Mouse (Mus musculus) limb, embryonic 10.5 days (tissue): ENCODE measurements at regions not wholly inside any gene's neighbourhood (a gene's known extent, or its start where the extent isn't known, plus 50 kb on each side); places are given as distances from the start of the nearest gene placed in this dataset.
A peak's percentile ranks its signal among the peaks of the same experiment; 100 is the strongest.

Experiments used
- DNase-seq: peaks from one replicate; pipeline ENCODE4 v3.0.0-alpha.2; 2017; ENCODE audit warnings: low spot score
- H3K27ac ChIP-seq: fragments of 300-500 bp; sonication (generic); 2 replicates; pipeline ENCODE4 v1.5.1; 2016; ENCODE audit warnings: mild to moderate bottlenecking
- H3K27me3 ChIP-seq: fragments of 300-500 bp; sonication (generic); 2 replicates; pipeline ENCODE4 v1.6.1; 2016; ENCODE audit warnings: low read depth, mild to moderate bottlenecking; ENCODE audit not compliant: poor library complexity, severe bottlenecking
- H3K36me3 ChIP-seq: fragments of 300-500 bp; sonication (generic); 2 replicates; pipeline ENCODE4 v1.6.1; 2016; ENCODE audit warnings: mild to moderate bottlenecking, moderate library complexity
- H3K4me1 ChIP-seq: fragments of 300-500 bp; sonication (generic); 2 replicates; pipeline ENCODE4 v1.6.1; 2016
- H3K4me3 ChIP-seq: fragments of 300-500 bp; sonication (generic); 2 replicates; pipeline ENCODE4 v1.5.1; 2016; ENCODE audit warnings: mild to moderate bottlenecking, moderate library complexity
- H3K9me3 ChIP-seq: fragments of 300-500 bp; sonication (generic); replicated peaks from 2 replicates; pipeline ENCODE4 v1.6.1; 2016; ENCODE audit warnings: mild to moderate bottlenecking
- WGBS: fragments of 180-500 bp; shearing (Covaris S2); methylation state at CpG from one replicate; pipeline ENCODE4 v1.1.7; 2016; 5-methylcytosine and 5-hydroxymethylcytosine counted together

DNA sequence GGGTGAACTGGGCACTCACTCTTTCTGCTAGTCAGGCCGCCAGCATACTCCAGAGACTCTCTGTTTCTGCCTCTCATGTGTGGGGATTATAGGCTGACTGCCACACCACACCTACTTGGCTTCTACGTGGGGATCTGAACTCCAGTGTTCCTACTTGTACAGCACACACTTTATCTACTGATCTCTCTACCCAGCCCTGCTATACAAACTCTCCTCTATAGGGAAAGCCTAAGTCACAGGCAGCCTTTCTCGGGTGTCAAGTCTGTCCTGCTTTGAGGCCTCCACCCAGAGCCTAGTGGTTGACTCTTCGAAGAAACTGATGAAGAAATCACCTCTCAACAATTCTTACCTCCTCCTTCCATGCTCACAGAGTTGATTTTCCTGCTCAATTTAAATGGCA lies 597.5 kb downstream of the Insc start:
- Histone ChIP-seq H3K36me3 (no peaks in the 10 kb centered on the region), H3K4me1 (no peaks in the 10 kb centered on the region), H3K4me3 (no peak overlapping the region), H3K27ac (no peak overlapping the region), H3K27me3 (no peaks in the 10 kb centered on the region), H3K9me3 (no peaks in the 10 kb centered on the region)
- WGBS, result 77% methylated on average over 4 of the region's 4 CpGs
- DNase-seq, result no peak

DNA sequence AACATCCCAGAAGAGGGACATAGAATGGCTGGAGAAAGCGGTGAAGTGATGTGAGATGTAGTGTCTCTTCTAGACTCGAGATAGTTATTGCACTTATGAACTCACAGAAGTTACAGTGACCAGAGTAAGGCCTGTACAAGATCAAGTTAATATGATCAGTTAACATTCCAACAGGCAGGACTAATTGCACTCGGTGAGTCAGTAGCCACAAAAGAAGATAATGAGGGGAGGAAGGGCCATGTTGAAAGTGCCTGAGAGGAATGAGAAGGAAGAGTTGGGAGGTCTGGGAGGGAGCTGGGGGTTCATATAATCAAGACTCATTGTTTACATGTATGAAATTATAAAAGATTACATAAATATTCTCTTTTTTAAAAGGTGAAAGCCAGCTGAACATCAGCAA lies 602.3 kb downstream of the Insc start:
- Histone ChIP-seq H3K4me1 (no peaks in the 10 kb centered on the region), H3K4me3 (no peak overlapping the region), H3K27me3 (no peaks in the 10 kb centered on the region), H3K36me3 (no peaks in the 10 kb centered on the region), H3K27ac (no peak overlapping the region), H3K9me3 (no peaks in the 10 kb centered on the region)
- no peak for DNase-seq
- WGBS, result 84% methylated on average over 3 of the region's 3 CpGs

DNA sequence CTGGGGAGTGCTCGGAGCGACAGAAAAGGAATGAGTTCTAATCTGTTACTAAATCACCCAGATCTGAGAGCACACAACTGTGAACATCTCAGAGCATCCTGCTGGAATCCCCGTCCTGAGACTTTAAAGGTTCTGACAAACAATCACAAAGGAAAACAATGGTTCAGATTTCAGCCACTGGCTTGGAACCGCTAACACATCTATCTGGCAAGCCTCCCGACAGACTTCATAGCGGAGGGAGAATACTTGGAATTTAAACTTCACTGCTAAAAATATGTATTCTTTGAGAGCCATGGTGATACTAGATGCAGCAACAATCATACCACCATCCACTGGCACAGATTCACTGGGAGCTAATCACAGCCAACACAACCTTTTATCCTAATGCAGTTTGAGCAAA lies 615.2 kb downstream of the Insc start:
- Histone ChIP-seq H3K4me1 (0 out of 2 replicates have a peak, but pooled peaks cover 3% of the 10 kb centered on the region), H3K36me3 (no peaks in the 10 kb centered on the region), H3K9me3 (no peaks in the 10 kb centered on the region), H3K4me3 (no peak overlapping the region), H3K27me3 (no peaks in the 10 kb centered on the region), H3K27ac (no peak overlapping the region)
- no peak for DNase-seq
- WGBS, result 84% methylated on average over 6 of the region's 6 CpGs

DNA sequence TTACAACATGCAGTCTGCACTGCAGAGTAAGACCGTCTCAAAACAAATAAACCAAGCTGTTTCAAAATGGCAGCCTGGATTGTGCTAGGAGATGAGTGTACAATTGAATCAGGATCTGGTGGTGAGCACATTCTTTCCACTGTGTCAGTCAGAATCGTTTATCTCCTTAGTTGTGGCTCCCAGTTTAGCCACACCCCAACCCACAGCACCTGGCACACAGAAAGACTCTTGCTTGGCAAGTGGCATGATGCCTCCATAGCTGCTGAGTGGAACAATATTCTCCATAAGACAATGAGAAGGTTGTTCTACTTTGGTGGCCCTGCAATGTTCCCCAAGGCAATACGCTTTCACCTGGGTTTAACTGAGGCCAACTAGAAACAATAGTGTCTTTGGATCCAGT lies 616.6 kb downstream of the Insc start:
- H3K9me3 ChIP-seq, result no peaks in the 10 kb centered on the region
- H3K27me3 ChIP-seq, result 0 out of 2 replicates have a peak, but pooled peaks cover under 1% of the 10 kb centered on the region
- no peak overlapping the region for H3K4me3 ChIP-seq
- no peaks in the 10 kb centered on the region for H3K4me1 ChIP-seq
- no peaks in the 10 kb centered on the region for H3K36me3 ChIP-seq
- H3K27ac ChIP-seq, result no peak overlapping the region
- 89% methylated on average over 3 of the region's 3 CpGs for WGBS
- no peak for DNase-seq

DNA sequence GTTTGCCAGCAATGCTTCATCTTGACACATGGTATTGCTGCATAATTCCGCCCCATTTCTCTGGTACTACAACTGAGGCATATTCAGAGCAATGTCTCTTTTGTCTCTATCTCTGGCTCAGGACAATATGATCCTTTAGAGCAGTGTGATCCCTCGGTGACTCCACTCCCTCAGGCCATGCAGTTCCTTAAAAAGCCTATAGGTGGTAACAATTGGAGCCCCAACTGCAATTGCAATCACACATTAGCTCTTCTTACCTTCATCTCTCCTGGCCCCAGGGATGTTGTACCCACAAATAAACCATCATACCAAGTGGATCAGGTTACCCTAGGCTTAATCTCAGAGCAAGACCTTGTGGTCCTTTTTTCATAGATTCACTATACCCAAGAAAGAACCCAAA lies 618.6 kb downstream of the Insc start:
- Histone ChIP-seq H3K4me3 (no peak overlapping the region), H3K27me3 (peaks cover 7% of the 10 kb centered on the region; the same call in 1 of the 2 replicates), H3K4me1 (peaks cover 10% of the 10 kb centered on the region; the same call in 1 of the 2 replicates), H3K27ac (no peak overlapping the region), H3K36me3 (no peaks in the 10 kb centered on the region), H3K9me3 (no peaks in the 10 kb centered on the region)
- WGBS, result 86% methylated on average over 2 of the region's 2 CpGs
- no peak for DNase-seq

DNA sequence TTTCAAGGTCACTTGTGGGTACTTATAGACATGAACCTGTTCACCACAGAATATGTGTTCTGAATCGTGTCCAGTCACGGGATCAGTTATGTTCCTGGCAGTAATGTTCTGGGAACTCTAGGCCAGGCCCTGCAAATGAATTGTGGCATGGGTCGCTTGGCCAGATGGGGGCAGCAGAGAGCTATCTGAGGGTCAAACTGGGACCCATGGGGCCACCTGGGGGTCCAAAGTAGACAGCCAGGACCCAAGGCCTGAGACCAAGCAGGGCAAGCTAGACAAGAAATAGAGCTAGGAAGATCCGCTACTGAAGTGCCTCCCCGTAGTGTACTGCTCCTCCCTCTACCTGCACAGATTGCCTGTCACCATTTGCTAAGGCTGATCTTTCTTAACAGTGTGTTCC lies 623.4 kb downstream of the Insc start:
- Histone ChIP-seq H3K4me3 (no peak overlapping the region), H3K27me3 (peaks cover 36% of the 10 kb centered on the region), H3K27ac (no peak overlapping the region), H3K4me1 (peaks cover 22% of the 10 kb centered on the region), H3K9me3 (no peaks in the 10 kb centered on the region), H3K36me3 (no peaks in the 10 kb centered on the region)
- DNase-seq, result peak; percentile 91
- WGBS, result 39% methylated on average over 5 of the region's 5 CpGs

DNA sequence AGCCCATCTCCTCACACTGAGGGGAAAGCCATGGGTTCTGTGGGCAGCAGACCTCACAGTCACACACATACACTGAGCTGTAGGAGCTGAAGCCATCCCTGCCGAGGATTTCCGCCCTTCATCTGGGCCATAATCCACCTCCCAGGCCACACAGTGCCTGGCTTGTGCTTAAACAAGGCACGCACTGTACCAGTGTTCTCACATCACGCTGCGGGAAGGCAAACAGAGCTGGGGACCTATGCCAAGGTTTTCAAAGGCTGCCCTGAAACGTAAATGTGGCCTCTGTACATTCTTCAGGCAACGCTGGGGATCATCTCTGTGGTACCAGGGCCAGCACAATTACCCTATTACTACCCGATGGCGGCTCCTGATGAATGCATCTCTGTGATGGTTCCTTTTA lies 627.6 kb downstream of the Insc start:
- Histone ChIP-seq H3K4me1 (peaks cover 26% of the 10 kb centered on the region), H3K9me3 (no peaks in the 10 kb centered on the region), H3K27me3 (peaks cover 47% of the 10 kb centered on the region; the same call in 1 of the 2 replicates), H3K27ac (peak overlapping the region; percentile 16; the same call in 1 of the 2 replicates), H3K36me3 (no peaks in the 10 kb centered on the region), H3K4me3 (no peak overlapping the region)
- WGBS, result 73% methylated on average over 9 of the region's 9 CpGs
- DNase-seq, result no peak

DNA sequence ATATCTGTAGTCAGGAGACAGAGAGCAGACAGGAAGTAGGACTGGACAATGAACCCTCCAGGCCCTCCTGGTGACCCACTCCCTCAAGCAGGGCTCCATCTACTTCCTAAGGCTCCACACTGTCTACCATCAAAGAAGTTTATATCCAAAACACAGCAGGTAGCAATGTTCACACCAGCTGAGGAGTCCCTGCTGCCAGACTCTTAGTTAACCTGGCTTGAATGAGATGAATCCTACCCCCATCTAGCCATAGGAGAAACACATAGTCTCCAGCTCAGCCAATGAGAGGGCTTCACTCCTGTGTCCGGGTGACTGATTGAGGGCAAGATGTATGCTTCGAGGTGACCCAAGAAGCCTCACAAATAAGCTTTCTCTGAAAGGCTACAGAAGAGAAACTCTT lies 629.4 kb downstream of the Insc start:
- H3K27ac ChIP-seq, result no peak overlapping the region
- 52% methylated on average over 2 of the region's 2 CpGs for WGBS
- H3K27me3 ChIP-seq, result peaks cover 40% of the 10 kb centered on the region; the same call in 1 of the 2 replicates

DNA sequence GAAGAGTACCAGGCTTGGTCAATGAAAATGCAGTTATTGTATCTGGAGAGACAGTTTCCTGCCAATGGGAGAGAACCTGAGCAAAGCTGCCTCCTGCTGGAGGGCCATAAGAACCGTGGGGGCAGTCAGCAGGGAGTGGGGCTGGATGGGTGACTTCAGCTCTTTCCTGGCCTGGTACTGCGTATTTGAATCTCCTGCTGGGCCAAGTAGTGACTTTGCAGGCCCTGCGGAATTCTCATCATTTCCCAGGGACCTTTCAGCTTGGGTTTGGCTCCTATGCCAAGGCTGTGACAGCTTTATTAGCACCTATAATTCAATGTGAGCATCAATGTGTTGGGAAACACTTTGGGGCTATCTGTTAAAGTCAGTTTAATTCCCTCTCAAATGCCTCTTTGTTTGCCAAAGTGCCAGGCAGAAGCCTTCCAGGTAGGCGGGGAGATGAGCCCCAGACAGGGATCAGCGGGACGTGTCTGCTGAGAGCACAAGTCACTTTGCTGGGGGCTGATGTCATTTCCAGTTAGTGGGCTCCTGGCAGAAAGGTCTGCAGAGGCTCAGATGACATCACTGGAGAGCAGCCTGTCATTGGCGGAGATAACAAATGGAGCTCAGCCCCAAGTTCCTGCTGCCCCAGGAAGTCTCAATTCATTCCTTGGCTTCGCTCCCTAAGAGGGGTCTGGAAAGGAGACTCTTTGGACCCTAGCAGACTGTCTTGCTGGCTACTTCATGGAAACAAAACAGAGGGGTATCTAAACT lies 630.5 kb downstream of the Insc start:
- peaks cover 45% of the 10 kb centered on the region; the same call in 1 of the 2 replicates for H3K27me3 ChIP-seq
- H3K36me3 ChIP-seq, result no peaks in the 10 kb centered on the region
- H3K9me3 ChIP-seq, result no peaks in the 10 kb centered on the region
- WGBS, result 25% methylated on average over 8 of the region's 8 CpGs
- H3K27ac ChIP-seq, result no peak overlapping the region
- peaks cover 18% of the 10 kb centered on the region for H3K4me1 ChIP-seq
- no peak overlapping the region for H3K4me3 ChIP-seq
- no peak for DNase-seq

More for the DNA sequence above, 629.4 kb downstream of the Insc start:
- H3K9me3 ChIP-seq, result no peaks in the 10 kb centered on the region
- H3K36me3 ChIP-seq, result no peaks in the 10 kb centered on the region
- H3K4me1 ChIP-seq, result peaks cover 17% of the 10 kb centered on the region
- DNase-seq, result no peak
- no peak overlapping the region for H3K4me3 ChIP-seq

DNA sequence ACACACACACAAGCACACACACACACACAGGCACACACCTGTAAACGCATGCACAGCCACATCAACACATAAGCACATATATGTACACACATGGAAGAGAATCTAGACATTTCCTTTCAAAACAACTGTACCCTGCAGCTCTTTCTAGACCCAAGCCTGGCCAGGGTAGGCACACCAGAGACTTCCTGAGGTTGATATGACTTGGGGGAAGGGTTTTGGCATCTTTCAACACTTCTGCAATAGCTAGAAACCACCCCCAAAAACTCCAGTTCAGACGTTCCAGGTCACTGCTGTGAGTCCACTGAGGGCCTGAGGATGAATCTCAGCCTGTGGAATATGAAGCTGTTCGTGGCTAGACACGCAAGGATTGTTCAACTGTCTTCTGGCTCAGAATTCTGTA lies 632.6 kb downstream of the Insc start:
- Histone ChIP-seq H3K4me1 (peaks cover 34% of the 10 kb centered on the region), H3K9me3 (no peaks in the 10 kb centered on the region), H3K27me3 (peaks cover 30% of the 10 kb centered on the region; the same call in 1 of the 2 replicates), H3K4me3 (no peak overlapping the region), H3K27ac (no peak overlapping the region), H3K36me3 (no peaks in the 10 kb centered on the region)
- WGBS, result 87% methylated on average over 4 of the region's 4 CpGs
- DNase-seq, result no peak

DNA sequence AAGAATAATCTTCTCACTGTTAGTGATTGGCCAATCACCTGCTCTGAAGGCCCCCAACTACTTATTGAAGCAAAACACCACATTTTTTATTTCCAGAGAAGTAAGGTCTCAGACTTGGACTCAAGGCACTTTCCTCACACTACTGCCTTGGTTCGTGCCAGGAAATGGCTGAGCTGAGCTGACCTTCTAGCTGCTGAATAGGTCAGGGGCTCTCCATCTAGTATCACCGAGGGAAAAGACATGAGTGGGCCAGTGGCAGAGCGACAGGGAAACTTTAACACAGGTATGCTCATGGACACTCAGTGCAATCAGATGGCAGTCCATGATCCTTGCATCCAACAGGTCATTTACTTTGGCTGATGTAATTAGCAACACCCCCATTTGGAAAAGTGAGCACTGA lies 635.3 kb downstream of the Insc start:
- H3K27me3 ChIP-seq, result peaks cover 5% of the 10 kb centered on the region; the same call in 1 of the 2 replicates
- no peak for DNase-seq
- no peak overlapping the region for H3K4me3 ChIP-seq
- whole genome bisulfite sequencing, result 92% methylated on average over 3 of the region's 3 CpGs
- H3K27ac ChIP-seq, result no peak overlapping the region
- peaks cover 42% of the 10 kb centered on the region for H3K4me1 ChIP-seq
- no peaks in the 10 kb centered on the region for H3K9me3 ChIP-seq
- H3K36me3 ChIP-seq, result no peaks in the 10 kb centered on the region

DNA sequence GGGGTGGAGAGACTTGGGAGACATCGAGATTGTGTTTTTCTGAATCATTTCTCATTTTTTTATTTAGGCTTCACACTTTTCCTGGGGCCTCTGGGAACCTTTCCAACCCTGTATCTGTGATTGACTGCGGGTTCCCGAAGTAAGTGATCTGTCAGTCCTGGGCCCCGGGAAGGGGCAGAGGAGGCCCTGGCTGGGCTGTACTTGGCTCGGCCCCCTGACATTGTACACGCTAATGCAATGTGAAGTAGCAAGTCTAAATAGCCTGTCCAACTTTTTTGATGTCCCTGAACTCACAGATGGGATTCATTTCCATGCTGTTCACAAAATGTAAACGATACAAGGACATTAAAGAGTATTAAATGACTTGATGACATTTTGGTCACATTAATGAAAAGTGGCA lies 636.1 kb downstream of the Insc start:
- DNase-seq, result no peak

DNA sequence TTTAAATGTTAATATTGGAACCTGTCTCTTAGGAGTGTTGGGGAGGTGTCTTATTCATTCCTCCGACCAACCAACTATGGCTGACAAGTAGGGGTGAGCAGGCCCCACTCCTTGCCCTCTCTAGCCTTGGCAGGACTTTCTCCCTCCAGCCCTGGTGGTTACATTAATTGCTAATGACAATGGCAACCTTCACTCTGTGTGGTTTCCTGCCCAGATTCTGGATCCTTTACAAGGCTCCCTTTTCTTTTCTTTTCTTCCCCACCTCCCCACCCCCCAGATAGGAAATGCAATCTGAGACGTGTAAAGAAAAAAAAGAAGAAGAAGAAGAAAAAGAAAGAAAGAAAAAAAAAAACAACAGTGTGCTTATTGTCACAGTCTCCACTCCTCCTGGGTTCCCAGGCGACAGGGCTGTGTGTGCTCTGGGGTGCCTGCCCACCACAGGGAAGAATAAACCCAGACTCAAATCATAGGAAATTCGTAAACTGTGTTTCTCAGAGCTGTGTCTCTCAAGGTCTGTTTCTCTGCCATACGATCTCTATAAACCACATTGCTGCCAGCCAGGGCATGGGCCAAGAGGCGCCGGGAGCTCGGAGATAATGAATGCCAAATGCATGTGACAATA lies 637.6 kb downstream of the Insc start:
- Histone ChIP-seq H3K9me3 (no peaks in the 10 kb centered on the region), H3K27me3 (peaks cover 5% of the 10 kb centered on the region; the same call in 1 of the 2 replicates), H3K27ac (peak overlapping the region; percentile 54), H3K4me1 (peaks cover 37% of the 10 kb centered on the region), H3K36me3 (no peaks in the 10 kb centered on the region), H3K4me3 (no peak overlapping the region)
- WGBS, result 33% methylated on average over 8 of the region's 8 CpGs
- DNase-seq, result no peak

More for the DNA sequence above, 636.1 kb downstream of the Insc start:
- H3K4me1 ChIP-seq, result peaks cover 37% of the 10 kb centered on the region
- 47% methylated on average over 7 of the region's 7 CpGs for WGBS
- H3K9me3 ChIP-seq, result no peaks in the 10 kb centered on the region
- H3K4me3 ChIP-seq, result no peak overlapping the region
- H3K27ac ChIP-seq, result no peak overlapping the region
- H3K36me3 ChIP-seq, result no peaks in the 10 kb centered on the region
- peaks cover 5% of the 10 kb centered on the region; the same call in 1 of the 2 replicates for H3K27me3 ChIP-seq
